Mouse (Mus musculus) Muller cell, postnatal 12 days (primary cell): Measurements from ENCODE around the gene Gm4353.
"Not testable (repeated sequence)": the region's sequence is repeated elsewhere in the genome, so short reads cannot be mapped to it uniquely, and the experiment has no call there.

Experiments used
- DNase-seq: peaks from one replicate; pipeline ENCODE4 v3.0.0-alpha.2; 2015; ENCODE audit errors: inconsistent ontology term

Gene Gm4353

DNA sequence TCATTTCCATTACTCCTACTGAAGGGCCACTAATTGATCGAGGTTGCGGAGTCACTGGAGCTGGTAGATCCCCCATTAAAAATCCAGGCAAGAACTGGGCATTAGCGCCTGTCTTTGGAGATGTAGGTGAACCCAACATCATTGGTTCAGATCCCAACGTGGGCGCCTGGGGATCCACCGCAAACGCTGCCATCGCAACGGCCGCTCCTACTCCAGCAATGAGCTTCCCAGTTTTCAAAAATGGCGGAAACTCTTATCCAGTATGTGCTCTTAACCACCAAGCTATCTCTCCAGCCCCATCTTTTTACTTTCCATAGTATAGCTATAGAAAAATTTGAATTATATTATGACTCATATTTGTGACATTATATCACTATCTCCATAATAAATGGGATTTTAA, at the start of gene Gm4353:
Gm4353 (minus strand) TSS at position 270 of the 400 bp plus-strand sequence.
- DNase-seq, result not testable (repeated sequence)

DNA sequence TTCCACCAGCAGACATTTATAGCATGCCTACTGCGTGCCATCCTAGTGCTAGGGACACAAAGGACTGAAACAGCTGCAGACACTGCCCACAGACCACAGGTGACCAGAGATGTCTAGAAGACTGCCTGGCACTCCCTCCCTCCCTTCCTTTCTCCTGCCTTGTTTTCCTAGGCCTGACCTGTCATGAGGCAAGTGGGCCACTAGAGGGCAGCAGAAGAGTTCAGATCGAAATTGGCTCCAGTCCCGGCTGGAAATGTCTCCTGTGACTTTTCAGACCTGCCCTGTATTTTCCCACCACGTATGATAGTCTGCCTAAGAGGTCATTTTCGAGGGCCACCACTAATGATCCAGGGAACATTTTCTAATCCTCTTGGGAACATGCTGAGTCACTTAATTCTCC, 47.6 kb upstream of the Gm4353 start:
- peak; percentile 69 for DNase-seq

DNA sequence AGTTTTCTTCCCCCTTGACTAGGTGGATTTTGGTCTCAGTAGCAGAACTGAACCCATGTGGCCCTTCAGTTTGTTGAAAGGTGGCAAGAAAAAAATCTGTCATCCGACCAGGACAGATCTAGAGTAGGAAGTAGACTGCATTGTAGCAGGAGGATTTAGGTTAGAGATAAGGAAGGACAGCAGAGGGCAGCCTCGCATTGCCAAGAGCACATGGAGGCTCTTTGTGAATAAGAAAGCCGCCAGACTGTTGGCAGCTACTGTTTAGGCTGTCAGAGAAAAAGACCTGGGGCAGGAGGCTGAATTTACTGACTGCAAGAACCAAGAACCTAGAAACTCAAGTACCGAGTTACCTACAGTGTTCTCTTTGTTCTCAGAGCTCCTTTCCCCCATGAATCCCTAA, 47.0 kb upstream of the Gm4353 start:
- no peak for DNase-seq

DNA sequence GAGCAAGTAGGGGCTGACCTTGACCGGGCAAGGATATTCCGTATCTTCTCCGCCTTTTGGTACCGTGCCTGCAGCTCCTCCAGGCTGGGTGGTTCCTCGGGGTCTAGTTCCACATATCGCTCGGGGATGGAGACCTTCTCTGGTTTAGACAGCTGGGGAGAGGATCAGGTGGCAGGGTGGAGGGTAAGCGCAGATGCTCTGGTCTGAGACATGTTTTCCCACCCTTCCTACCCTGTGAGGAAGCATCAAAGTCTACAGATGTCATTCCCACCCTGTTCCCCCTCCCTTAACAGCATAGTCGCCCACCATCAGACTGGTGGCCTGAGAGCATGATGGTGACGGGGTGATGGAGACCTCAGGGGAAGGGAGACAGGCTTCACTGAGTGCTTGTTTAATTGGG, 44.9 kb upstream of the Gm4353 start:
- no peak for DNase-seq

DNA sequence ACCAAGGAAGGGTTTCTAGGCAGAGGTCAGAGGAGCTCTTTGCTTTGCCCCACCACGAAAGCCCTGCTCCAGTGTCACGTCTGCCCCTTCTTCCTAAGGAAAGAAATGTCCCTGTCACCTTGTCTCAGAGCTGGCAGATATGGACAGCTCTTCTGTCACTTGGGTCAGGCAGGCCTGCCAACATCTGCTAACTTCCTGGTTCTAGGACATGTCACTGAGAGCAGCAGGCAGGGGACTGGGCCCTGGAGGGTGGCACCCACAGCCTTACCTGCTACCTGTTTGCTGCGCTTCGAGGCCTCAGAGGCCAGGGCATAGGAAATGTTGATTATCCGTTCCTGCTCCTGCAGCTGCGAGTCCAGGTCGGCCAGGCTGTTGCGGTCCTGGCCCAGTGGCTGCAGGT, 43.9 kb upstream of the Gm4353 start:
- no peak for DNase-seq

DNA sequence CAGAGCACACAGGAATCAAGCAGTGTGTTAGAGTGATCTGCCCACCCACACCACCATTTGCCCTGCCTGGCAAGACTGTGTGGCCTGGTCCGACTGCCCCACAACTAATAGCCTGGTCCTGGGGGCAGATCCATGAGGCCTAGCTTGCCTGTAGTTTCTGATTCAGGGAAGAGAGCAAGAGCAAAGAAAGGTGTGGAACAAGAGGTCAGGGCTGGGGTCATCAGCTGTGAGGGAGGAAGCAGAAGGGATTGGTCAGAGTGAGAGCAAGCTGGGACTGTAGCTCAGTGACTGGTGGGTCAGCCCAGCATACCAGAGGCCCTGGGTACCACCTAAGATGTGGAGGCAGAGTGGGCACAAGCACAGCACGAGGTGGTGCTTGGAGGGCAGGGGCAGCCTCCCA, 42.6 kb upstream of the Gm4353 start:
- DNase-seq, result no peak

DNA sequence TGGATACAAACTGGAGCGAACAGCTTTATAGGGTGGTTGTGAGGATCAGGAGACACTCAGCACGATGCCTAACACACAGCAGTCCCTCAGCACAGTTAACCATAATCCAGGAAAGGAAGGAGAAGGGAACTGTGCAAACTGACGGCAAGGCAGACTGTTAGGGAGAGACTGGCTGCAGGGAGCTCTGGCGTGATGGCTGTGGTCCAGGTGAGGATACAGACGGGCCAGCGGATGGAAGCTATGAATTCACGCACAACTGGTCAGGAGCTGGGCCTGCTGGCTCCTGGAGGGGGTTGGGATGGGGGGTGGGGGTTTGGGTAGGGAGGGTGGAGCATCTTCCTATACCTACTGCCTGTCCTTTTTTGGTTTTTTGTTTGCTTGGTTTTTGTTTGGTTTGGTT, 41.2 kb upstream of the Gm4353 start:
- no peak for DNase-seq

DNA sequence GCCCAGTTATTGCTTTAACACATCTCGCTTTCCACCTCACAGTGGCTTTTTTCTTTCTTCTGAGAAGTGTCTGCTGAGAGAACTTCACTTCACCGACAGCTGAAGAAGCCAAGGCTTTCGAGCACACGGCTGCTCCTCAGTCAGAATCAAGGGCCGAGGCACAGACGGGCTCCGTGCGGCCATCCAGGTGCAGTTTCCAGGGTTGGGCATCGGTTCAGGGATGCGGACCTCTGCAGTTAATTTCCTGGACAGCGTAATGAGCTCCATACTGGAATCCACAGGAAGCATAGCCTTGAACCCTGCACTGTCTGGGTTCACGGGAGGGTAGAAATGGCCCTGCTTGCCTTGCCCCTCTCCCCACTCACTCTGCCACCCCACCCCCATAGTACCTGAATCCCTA, 39.6 kb upstream of the Gm4353 start:
- no peak for DNase-seq

DNA sequence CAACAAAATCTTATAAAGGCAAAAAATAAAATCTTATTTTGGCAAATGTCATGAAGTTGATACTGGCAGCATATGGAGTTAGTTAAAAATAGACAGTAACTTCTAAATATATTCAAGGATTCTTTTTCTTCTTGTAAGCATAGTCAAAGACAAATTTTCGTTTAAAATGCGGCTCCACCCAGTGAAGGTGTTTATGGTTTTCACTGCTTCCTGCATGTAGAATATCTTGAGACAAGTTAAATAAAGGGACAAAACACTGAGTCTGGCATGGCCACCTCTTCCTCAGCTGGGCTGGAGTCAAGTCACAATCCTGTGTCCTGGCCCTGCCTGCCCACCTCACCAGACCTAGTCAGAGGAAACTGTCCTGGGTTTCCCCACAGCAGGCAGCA, 39.2 kb upstream of the Gm4353 start:
- DNase-seq, result no peak

DNA sequence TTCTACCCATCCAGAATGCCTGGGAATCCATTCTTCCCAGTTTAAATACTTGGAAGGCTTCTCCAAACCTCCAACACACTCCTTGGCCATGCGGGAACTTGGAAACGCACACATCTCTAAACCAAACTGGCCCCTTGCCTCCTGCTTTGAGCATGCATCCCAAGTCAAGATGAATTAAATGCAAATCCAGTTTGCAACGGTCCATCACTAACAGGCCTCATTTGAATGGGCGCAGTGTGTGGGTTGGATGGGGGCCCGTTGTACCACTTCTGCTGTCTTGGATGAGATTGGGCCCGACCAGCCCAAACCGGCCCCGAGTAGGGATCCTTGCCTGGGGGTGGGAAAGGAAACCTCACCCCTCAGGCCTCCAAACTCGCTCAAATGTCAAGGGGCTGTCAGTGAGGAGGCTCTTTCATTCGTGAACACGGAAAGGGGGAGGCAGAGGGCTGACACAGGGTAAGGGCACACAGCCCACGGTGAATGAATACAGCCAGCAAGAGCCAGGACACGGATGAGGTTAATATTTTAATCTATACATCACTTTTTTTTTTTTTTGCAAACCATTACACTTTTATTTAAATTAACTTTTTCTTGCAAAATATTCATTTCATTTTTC, 38.7 kb upstream of the Gm4353 start:
- DNase-seq, result peak; percentile 88

DNA sequence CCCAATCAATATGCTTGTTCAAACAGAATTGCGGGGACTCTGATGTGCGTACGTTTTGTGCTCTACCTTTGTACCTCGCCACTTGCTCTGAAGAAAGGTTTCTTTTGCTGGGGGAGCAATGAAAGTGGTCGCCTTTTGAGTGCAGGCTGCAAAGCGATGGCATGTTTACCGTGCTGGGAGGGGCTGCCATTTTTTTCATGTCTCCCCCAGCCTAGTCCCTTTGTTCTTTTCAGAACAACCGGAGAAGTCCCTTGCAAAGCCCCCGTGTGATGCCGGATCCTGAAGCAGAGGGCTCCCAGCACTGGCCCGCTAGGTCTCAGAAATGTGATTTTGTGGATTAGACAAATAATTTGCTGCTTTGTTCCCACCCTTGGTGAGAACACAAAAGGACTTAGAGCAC, 36.8 kb upstream of the Gm4353 start:
- DNase-seq, result no peak

DNA sequence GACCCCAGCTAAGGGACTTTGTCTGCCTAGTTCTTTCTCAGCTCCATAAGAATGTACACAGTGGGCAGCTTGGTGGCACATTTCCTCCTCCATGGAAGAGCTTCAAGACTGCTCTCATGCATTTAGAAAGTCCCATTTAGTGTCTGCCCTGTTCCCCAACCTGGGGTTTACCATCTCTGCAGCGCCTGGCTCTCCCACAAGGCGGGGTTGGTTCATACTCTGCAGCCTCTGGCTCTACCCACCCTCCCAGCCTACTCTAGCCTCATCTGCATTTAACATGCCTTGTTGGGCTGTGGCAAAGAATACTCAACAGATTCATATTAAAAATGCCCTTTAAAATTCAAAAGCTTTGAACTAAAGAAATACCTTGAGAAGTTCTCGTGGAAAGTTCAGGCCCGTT, 36.3 kb upstream of the Gm4353 start:
- DNase-seq, result no peak

DNA sequence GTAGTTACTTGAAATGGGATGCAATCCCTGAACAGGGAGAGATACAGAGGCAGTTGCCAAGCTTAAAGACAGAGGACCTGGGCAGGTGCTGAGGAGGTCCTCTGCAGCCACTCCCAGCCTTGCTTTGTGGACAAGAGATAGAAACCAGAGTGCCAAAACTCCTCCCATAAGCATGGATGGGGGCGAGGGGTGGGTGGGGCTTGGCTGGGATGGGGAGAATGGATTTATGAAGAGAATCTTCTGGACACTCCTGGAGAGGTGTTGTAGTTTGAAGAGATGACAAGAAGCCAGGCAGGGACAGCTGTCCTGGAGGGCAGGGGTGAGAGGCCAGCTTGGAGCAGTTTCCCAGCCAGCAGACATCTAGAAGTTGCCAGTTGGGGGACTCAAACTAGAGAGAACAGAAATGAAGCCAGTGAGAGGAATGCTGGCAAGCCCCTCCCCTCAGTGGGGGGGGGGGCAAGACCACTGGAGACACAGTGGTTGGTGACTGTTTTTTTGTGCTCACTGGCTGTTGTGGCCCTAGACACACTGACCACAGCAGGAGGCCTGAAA, 34.9 kb upstream of the Gm4353 start:
- DNase-seq, result no peak

DNA sequence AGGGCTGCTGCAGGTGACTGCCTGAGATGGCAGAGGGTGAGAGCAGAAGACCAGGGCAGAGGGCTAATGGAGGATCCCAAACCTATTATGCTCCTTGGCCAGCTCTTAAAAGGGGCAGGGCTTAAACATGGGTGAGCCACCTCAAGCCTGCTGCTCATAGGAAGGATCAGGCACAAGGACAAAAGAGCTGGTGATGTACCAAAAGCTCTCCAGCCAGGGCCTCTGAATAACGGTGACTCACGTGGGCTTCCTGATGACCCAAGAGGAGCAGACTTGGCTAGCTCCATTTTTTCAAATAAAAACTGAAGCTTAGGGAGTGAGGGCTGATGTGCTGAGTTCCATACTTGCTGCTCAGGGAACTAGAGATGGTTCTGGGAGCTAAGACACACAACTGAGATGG, 31.6 kb upstream of the Gm4353 start:
- peak; percentile 67 for DNase-seq

DNA sequence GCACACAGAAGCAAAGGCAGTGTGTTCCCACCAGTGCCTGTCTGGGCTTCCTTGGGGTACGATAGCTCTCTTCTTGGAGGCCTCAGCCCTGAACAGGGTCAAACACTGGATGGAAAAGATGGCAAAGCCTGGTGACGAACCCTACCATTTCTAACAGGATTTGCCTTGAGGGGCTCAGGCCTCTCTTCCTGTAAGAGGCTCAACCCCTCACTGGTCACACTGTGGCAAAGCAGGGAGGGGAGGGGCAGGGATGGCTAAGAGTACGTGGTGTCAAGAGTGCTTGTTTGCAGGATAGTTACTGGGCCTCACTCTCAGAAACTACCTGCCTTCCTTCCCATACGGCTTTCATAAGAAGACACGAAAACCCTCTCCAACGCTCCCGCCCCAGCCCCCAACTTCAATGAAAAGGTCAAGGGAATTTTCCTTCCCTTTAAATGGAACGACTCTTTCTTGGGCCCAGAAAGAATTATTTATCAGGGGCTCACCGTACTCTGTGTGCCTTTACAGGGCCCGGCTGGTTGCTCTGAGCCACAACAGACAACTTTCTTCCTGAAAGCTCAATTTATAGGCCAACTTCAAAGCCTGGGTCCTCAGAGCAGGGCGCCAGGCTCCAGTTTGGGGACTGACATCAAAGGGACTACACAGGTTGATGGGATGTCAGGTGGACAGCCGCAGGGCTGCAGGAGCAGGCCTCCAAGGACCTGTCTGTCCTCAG, 30.9 kb upstream of the Gm4353 start:
- no peak for DNase-seq

DNA sequence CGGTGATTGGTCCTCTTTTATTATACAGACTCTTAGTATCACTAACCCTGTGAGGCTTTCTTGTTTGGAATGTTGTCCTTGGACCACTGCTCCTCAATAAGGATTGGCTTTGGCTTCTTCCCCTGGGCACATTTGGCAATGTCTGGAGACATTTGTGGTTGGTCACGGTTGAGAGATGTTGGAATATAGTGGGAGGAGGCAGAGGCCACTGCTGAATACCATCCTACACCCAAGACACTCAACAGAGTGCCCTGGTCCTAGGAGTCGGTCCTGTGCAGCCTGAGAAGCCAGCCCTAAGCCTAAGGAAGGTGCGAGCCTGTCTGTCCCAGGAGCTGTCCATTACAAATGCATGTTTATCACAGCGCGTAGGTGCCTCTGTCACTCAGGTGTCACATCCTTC, 27.1 kb upstream of the Gm4353 start:
- DNase-seq, result peak; percentile 43

DNA sequence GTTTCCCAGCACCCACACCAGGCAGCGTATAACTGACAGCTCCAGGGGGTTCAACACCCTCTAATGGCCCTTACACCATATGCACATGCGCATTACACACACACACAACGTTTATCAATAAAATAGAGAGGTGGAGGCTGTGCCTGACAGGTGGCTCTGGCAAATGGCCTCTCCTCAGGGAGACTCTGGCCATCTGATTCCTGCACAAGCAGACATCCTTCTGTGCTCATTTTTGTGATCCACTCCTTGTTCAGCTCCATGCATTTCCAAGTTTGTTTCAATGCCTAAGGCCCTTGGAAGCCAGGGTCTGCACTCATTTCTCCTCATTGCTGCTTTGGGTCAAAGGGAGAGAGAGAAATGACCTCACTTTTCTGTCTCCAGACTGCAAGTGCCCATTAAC, 26.2 kb upstream of the Gm4353 start:
- DNase-seq, result no peak

DNA sequence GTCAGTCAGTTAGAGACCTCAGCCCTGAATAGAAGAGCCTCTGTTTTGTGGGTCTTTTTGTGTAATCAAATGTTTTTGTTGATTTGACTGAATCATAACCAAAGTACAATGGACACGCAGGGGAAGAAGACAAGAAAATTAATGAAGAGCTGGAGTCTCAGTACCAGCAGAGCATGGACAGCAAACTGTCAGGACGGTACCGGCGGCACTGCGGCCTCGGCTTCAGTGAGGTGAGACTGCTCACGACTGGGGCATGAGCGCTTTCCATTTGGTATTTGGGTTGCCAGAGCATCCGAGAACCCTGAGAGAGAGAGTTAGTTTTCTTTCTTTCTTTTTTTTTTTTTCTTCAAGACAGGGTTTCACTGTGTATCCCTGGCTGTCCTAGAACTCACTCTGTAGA, 18.7 kb upstream of the Gm4353 start:
- DNase-seq, result no peak

DNA sequence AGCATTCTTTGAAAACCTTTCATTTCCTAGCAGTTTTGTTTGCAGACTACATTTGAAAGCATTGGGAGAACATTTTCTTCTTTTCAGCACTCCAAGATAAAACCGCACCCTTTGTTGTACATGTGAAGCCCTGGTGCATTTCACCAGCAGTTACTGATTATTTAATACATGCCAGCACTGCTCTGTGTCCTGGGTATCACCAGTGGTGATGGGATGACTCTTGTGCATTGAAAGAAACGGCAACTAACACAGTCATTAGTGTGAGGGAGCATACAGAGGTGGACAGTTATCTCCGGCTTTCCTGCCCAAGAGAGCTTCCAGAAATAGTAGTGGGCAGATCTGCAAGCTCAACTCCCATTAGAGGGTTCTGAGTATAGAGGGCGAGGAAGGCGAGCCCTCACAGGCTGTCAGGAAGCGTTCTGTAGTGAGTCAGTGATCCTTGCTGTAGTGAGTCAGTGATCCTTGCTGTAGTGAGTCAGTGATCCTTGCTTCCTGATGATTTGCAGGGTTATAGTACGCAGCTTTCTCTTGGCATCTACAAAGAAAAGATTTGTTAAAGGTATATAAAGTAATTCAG, 15.6 kb upstream of the Gm4353 start:
- DNase-seq, result peak; percentile 66

DNA sequence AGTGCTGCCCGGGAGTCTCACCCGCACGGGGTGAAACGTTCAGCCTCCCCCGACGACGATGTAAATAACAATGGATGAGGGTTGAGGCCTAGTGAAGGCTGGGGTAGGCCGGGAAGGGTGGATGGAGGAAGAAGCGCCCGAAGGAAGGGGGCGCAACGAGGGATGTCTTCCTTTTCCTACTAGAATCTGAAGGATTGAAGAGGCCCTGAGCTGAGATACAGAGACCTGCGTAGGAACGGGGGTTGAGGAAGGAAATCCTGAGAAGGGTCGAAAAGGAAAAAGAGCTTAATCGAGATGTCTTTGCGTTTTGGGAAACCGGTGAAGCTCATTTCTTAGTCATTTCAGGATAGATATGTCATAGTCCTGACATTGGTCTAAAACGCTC, 9.0 kb upstream of the Gm4353 start:
- no peak for DNase-seq

DNA sequence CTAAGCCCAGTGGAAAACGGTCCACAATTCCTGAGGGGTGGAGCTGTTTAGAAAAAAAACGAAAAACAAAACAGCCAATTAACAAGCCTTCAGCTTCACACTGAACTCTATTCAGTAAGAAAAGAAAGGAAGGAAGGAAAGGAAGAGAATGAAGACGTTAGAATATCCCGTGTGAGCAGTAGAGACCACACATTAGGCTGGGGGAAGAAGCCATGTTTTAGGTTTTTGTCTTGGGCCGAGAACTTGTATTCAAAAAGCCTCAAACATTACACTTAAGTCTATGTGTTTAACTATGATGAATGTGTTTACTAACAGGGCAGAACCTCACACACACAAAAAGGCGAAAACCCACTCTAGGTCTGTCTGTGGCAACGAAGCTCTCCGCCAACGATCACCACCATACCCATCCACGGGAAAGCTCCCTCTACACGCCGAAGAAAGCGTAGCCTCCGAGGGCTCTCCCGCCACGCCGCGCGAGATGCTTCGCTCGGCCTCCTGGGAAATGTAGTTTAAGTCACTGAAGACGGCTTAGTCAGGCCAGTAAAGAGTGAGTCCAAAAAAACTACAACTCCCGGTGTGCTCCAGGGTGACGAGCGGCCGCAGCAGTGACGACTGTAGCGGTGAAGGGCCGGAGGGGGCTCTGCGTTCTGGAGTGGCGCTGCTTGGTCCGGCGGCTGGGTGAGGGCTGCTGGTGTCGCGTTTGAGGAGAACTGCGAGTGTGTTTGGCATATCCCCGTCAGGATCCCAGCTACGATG, 8.5 kb upstream of the Gm4353 start:
- DNase-seq, result peak; percentile 98

DNA sequence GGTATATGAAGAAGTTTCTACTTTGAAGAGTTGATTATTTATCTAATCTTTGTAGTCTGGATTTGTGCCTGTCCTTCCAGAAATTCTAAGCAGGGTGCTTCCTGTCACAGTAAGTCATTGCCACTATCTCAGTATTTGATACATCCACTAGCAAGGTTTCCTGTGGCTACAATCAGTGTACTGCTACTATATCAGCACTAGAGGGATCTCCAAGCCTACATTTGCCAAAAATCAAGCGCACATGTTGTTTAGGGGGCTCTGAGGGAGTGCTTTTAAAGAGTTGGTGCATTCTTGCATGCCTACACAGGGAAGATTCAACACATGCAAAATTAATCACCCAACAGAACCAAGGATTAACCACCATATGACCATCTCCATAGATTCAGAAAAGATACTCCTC, 23.7 kb downstream of the Gm4353 start:
- DNase-seq, result no peak
